Mouse (Mus musculus): ENCODE results near the gene Mmp11. TPM values are rescaled to one million over a fixed set of nuclear protein-coding genes. Genes with fewer than 3 reads are reported as not detected.

The Mmp11 gene
- 1.3 and 1.5 TPM in 2 replicates for polyA plus RNA-seq (2012; rRNA removed)
- 1.1 and 1.5 TPM in 2 replicates for polyA plus RNA-seq (2014; fragmentation: Nextera tagmentation; extraction: Ambion mirVana)

DNA sequence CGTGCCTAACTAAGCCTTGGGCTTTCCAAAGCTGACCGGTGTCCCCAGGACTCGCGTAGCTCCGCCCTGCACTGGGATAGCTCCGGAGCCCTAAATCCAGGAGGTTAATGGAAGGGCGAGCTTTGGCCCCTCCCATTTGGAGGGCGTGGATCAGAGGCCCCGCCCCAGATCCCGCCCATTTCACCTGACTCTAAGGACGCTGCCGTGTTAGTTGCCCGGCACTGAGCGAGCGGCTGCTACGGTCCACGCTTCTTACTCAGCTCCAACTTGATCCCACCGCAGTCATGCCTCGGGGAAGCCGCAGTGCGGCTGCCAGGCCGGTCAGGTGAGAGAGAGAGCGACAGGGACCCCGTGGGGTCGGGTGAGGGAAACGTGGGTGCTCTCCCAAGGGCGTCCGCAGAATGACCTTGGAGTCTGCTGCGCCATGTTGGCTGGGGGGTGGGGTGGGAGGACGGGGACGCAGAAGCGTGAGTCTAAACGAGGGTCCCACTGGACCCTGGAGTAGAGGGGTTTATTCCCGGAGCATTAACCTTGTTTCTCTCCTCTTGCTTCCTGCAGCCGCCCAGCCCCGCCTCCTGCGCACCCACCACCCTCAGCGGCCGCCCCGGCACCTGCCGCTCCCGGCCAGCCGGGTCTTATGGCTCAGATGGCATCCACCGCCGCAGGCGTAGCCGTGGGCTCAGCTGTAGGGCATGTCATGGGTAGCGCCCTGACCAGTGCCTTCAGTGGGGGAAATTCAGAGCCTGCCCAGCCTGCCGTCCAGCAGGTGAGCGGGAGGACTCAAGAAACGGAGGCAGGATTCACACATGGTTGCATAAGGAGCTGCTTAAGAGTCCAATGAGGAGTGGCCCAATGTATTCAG, at the start of gene Mmp11:
Gene Mmp11, minus strand, starts transcription at position 817 of the 862 bp plus-strand sequence.
- peak within 1 kb of the TSS; percentile 72 for H3K9ac ChIP-seq (replicated peaks)
- DNase-seq (ENCODE audit: low read depth in 3 of 3, low spot score in 3 of 3) (peak; percentile 80 to 85 (median 85)), ATAC-seq (ENCODE audit: insufficient read depth) (peak; percentile 74)
- peak within 1 kb of the TSS; percentile 55 for H3K27ac ChIP-seq
- TF ChIP-seq EP300 (IDR thresholded peaks at IDR 0.05; ENCODE audit: low read depth) (no peak), CTCF (IDR thresholded peaks at IDR 0.05; ENCODE audit: low read depth) (no peak)
- H3K9me3 ChIP-seq (ENCODE audit: control insufficient read depth, low read length), result no peaks in the 10 kb centered on the region
- WGBS (ENCODE audit: insufficient replicate concordance), result 2% methylated on average over 51 of the region's 51 CpGs
- peak within 1 kb of the TSS; percentile 72 to 80 for H3K4me3 ChIP-seq (ENCODE audit: insufficient read depth in 1 of 2, low read depth in 2 of 2, low read length in 2 of 2)
- H3K27me3 ChIP-seq (ENCODE audit: control insufficient read depth, insufficient read depth, low read length), result peaks cover 24% of the 10 kb centered on the region
- H3K4me1 ChIP-seq (replicated peaks; ENCODE audit: control insufficient read depth in 2 of 2, insufficient read depth in 2 of 2, low read length in 1 of 2), result peaks cover 36 to 49% of the 10 kb centered on the region in 2 experiments
- H3K4me2 ChIP-seq (ENCODE audit: low read depth), result peak within 1 kb of the TSS; percentile 98
- H3K36me3 ChIP-seq (replicated peaks; ENCODE audit: control insufficient read depth, insufficient read depth, low read depth), result peaks cover 2% of the 10 kb centered on the region; the same call in 1 of the 2 replicates

DNA sequence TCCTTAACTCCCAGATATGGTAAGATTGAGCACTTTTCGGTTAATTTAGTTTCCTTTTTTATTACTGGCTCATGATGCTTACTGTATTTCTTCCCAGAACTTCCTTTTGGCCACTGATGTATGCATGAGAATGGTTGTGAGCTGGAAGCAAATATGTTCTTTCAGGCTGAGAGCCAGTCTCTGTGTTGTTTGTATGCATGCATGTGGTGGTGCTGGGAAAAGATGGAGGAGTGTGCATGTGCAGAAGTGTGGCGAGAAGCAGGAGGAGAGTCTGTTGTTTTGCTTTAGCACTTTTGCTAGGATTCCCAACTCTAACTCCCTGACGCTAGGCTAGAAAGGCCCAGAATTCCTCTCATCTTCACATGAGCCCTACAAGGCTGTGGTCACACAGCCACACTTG, 43.1 kb upstream of the Mmp11 start:
- WGBS (ENCODE audit: insufficient replicate concordance), result 74% methylated on average over 3 of the region's 3 CpGs
- H3K4me2 ChIP-seq (ENCODE audit: low read depth), result no peak overlapping the region
- TF ChIP-seq CTCF (IDR thresholded peaks at IDR 0.05; ENCODE audit: low read depth) (no peak), EP300 (IDR thresholded peaks at IDR 0.05; ENCODE audit: low read depth) (no peak)
- ATAC-seq (ENCODE audit: insufficient read depth), result no peak
- no peaks in the 10 kb centered on the region for H3K36me3 ChIP-seq (replicated peaks; ENCODE audit: control insufficient read depth, insufficient read depth, low read depth)
- H3K27me3 ChIP-seq (ENCODE audit: control insufficient read depth, insufficient read depth, low read length), result no peaks in the 10 kb centered on the region
- no peak overlapping the region for H3K9ac ChIP-seq (replicated peaks)
- H3K9me3 ChIP-seq (ENCODE audit: control insufficient read depth, low read length), result no peaks in the 10 kb centered on the region
- H3K4me3 ChIP-seq (ENCODE audit: insufficient read depth in 1 of 2, low read depth in 2 of 2, low read length in 2 of 2), result no peak overlapping the region
- H3K27ac ChIP-seq, result no peak overlapping the region
- DNase-seq (ENCODE audit: low read depth in 3 of 3, low spot score in 3 of 3), result no peak
- H3K4me1 ChIP-seq (replicated peaks; ENCODE audit: control insufficient read depth in 2 of 2, insufficient read depth in 2 of 2, low read length in 1 of 2), result 0 out of 4 replicates have a peak, but pooled peaks cover 0 to 3% of the 10 kb centered on the region in 2 experiments

DNA sequence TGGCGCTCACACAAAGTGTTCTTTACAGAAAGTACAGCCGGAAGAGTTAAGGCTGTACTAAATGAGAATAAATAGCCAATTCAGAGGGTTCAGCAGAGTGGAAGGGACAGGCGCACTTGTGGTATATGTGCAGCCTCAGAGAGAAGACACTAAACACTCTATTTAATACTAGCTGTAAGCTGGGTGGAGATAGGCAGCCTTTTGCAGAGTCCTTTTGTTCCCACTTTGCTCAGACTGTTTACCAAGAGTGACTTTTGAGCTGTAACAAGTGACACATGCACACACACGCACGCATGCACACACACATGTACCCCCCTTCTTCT, 42.5 kb upstream of the Mmp11 start:
- H3K9ac ChIP-seq (replicated peaks), result no peak overlapping the region
- no peak overlapping the region for H3K27ac ChIP-seq
- no peak for TF ChIP-seq EP300 (IDR thresholded peaks at IDR 0.05; ENCODE audit: low read depth)
- TF ChIP-seq CTCF (IDR thresholded peaks at IDR 0.05; ENCODE audit: low read depth), result no peak
- no peaks in the 10 kb centered on the region for H3K9me3 ChIP-seq (ENCODE audit: control insufficient read depth, low read length)
- ATAC-seq (ENCODE audit: insufficient read depth), result no peak
- 0 out of 4 replicates have a peak, but pooled peaks cover 0 to 3% of the 10 kb centered on the region in 2 experiments for H3K4me1 ChIP-seq (replicated peaks; ENCODE audit: control insufficient read depth in 2 of 2, insufficient read depth in 2 of 2, low read length in 1 of 2)
- WGBS (ENCODE audit: insufficient replicate concordance), result 70% methylated on average over 5 of the region's 5 CpGs
- H3K36me3 ChIP-seq (replicated peaks; ENCODE audit: control insufficient read depth, insufficient read depth, low read depth), result no peaks in the 10 kb centered on the region
- no peak overlapping the region for H3K4me2 ChIP-seq (ENCODE audit: low read depth)
- H3K4me3 ChIP-seq (ENCODE audit: insufficient read depth in 1 of 2, low read depth in 2 of 2, low read length in 2 of 2), result no peak overlapping the region
- DNase-seq (ENCODE audit: low read depth in 3 of 3, low spot score in 3 of 3), result no peak
- H3K27me3 ChIP-seq (ENCODE audit: control insufficient read depth, insufficient read depth, low read length), result no peaks in the 10 kb centered on the region

DNA sequence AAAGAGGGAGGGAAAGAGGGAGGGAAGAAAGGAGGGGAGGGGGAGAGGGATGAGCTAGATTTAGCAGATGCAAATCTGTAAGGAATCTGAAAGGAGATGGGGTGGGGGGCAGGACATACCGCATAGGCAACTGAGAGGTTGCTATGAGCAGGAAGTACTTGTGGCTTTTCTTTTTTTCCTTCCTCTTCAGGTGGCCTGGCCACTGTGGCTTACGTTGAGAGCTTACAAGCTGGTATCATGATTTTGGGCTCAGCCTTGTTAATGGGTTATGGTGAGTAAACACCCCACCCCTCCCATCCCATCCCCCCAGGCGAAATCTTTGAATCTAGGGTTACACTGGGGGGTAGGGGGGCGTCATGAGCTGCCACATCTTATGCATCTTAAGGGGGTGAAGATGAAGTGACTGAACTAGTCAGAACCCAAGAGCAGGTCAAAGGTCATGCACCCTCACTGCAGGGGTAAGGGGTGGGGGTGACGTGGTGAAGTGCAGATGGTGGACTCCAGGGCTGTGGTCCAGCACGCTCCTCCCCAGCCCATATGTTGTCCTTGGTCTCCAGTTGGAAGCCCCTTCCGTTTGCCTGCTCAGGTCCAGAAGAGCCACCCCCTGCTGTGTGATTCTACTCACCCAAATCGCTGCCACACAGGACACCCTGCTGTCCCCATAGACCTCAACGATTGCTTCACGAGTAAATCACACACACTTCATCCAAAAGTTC, 42.0 kb upstream of the Mmp11 start:
- Histone ChIP-seq H3K4me3 (ENCODE audit: insufficient read depth in 1 of 2, low read depth in 2 of 2, low read length in 2 of 2) (no peak overlapping the region), H3K36me3 (replicated peaks; ENCODE audit: control insufficient read depth, insufficient read depth, low read depth) (no peaks in the 10 kb centered on the region), H3K9me3 (ENCODE audit: control insufficient read depth, low read length) (no peaks in the 10 kb centered on the region), H3K27me3 (ENCODE audit: control insufficient read depth, insufficient read depth, low read length) (no peaks in the 10 kb centered on the region), H3K9ac (replicated peaks) (no peak overlapping the region), H3K4me1 (replicated peaks; ENCODE audit: control insufficient read depth in 2 of 2, insufficient read depth in 2 of 2, low read length in 1 of 2) (0 out of 4 replicates have a peak, but pooled peaks cover 0 to 1% of the 10 kb centered on the region in 2 experiments), H3K27ac (no peak overlapping the region), H3K4me2 (ENCODE audit: low read depth) (no peak overlapping the region)
- 32% methylated on average over 10 of the region's 10 CpGs for WGBS (ENCODE audit: insufficient replicate concordance)
- TF ChIP-seq EP300 (IDR thresholded peaks at IDR 0.05; ENCODE audit: low read depth) (no peak), CTCF (IDR thresholded peaks at IDR 0.05; ENCODE audit: low read depth) (no peak)
- no peak for DNase-seq (ENCODE audit: low read depth in 3 of 3, low spot score in 3 of 3)
- ATAC-seq (ENCODE audit: insufficient read depth), result no peak

DNA sequence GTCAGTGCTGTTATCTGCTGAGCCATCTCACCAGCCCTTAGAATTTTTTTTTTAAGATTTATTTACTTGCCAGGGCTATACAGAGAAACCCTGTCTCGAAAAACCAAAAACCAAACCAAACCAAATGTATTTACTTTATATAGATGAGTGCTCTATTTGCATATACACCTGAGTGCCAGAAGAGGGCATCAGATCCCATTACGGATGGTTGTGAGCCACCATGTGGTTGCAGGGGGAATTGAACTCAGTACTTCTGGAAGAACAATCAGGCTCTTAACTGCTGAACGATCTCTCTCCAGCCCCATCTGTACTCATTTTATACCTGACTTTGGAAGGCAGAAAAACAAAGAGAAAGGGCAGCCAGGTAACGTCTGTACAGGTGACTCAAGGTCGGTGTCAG, 38.9 kb upstream of the Mmp11 start:
- peak; percentile 81 for TF ChIP-seq CTCF (IDR thresholded peaks at IDR 0.05; ENCODE audit: low read depth)
- TF ChIP-seq EP300 (IDR thresholded peaks at IDR 0.05; ENCODE audit: low read depth), result no peak
- no peak overlapping the region for H3K4me3 ChIP-seq (ENCODE audit: insufficient read depth in 1 of 2, low read depth in 2 of 2, low read length in 2 of 2)
- H3K4me1 ChIP-seq (replicated peaks; ENCODE audit: control insufficient read depth in 2 of 2, insufficient read depth in 2 of 2, low read length in 1 of 2), result no peaks in the 10 kb centered on the region
- ATAC-seq (ENCODE audit: insufficient read depth), result no peak
- H3K9ac ChIP-seq (replicated peaks), result no peak overlapping the region
- WGBS (ENCODE audit: insufficient replicate concordance), result 55% methylated on average over 5 of the region's 5 CpGs
- no peaks in the 10 kb centered on the region for H3K36me3 ChIP-seq (replicated peaks; ENCODE audit: control insufficient read depth, insufficient read depth, low read depth)
- no peaks in the 10 kb centered on the region for H3K9me3 ChIP-seq (ENCODE audit: control insufficient read depth, low read length)
- H3K27ac ChIP-seq, result no peak overlapping the region
- no peak for DNase-seq (ENCODE audit: low read depth in 3 of 3, low spot score in 3 of 3)
- no peaks in the 10 kb centered on the region for H3K27me3 ChIP-seq (ENCODE audit: control insufficient read depth, insufficient read depth, low read length)
- no peak overlapping the region for H3K4me2 ChIP-seq (ENCODE audit: low read depth)
